Mouse (Mus musculus) frontal cortex, postnatal 25 days (tissue): ENCODE measurements at regions not wholly inside any gene's neighbourhood (a gene's known extent, or its start where the extent isn't known, plus 50 kb on each side); places are given as distances from the start of the nearest gene placed in this dataset.
A peak's percentile ranks its signal among the peaks of the same experiment; 100 is the strongest.

ENCODE experiments used
- DNase-seq, 2 experiments: peaks; one replicate each; pipeline ENCODE4 v3.0.0; 2022; ENCODE audit warnings: low spot score in 2 of 2

DNA sequence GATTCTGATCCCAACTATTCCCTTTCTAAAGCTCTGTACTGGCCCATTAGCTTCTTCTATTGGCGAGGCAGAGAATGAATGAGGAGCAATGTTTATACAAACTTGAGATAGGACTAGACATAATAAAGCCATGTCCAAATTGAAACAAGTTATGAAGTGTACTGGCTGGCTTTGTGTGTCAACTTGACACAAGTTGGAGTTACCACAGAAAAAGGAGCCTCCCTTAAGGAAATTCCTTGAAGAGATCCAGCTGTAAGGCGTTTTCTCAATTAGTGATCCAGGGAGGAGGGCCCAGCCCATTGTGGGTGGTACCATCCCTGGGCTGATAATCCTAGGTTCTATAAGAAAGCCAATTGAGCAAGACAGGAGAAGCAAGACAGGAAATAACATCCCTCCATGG lies 135.9 kb upstream of the Cr2 start:
- no peak for DNase-seq

GRCm38 (mm10) chr1:195285076-195285475 lies 108.6 kb upstream of the Cr2 start:
- DNase-seq: no peak

GRCm38 (mm10) chr1:195241496-195241895 lies 65.0 kb upstream of the Cr2 start:
- peak; percentile 98 to 99 for DNase-seq

- peak; percentile 4 to 28 for DNase-seq
These were observed 56.1 kb upstream of the Cr2 start for GRCm38 (mm10) chr1:195232658-195233057.

GRCm38 (mm10) chr1:195227007-195227406 lies 50.5 kb upstream of the Cr2 start:
- DNase-seq: no peak
